Mouse (Mus musculus): ENCODE measurements at regions not wholly inside any gene's neighbourhood (a gene's known extent, or its start where the extent isn't known, plus 50 kb on each side); places are given as distances from the start of the nearest gene placed in this dataset.

- TF ChIP-seq CTCF (IDR thresholded peaks at IDR 0.05; ENCODE audit: borderline replicate concordance, insufficient read depth, low read length) (no peak), POLR2A (IDR thresholded peaks at IDR 0.05; ENCODE audit: low read depth, low read length) (no peak)
Observed at GRCm38 (mm10) chr13:103592371-103592770, 182.0 kb downstream of the Srek1 start.

Data from embryonic fibroblast, embryonic 13.5 days (primary cell).